Mouse (Mus musculus) cerebellum, adult 18-20 months (tissue): Measurements from ENCODE around the gene Tprn.
"Not testable (repeated sequence)": the region's sequence is repeated elsewhere in the genome, so short reads cannot be mapped to it uniquely, and the experiment has no call there.

Experiments
- DNase-seq, 2 experiments: peaks; one replicate each; pipeline ENCODE4 v3.0.0; 2021

The Tprn gene

GRCm38 (mm10) chr2:25237522-25237921 is 24.9 kb upstream of the Tprn start:
- no peak for DNase-seq

GRCm38 (mm10) chr2:25238106-25238505 is 24.3 kb upstream of the Tprn start:
- DNase-seq = no peak

- no peak for DNase-seq
Measured at GRCm38 (mm10) chr2:25239766-25240165, 22.7 kb upstream of the Tprn start.

- DNase-seq = no peak
Measured at GRCm38 (mm10) chr2:25240310-25240709, 22.1 kb upstream of the Tprn start.

GRCm38 (mm10) chr2:25240723-25241437 is 21.5 kb upstream of the Tprn start:
- DNase-seq = peak; percentile 69 to 83

- no peak for DNase-seq
Measured at GRCm38 (mm10) chr2:25241438-25241775, 21.0 kb upstream of the Tprn start.

- peak; percentile 55 to 74 for DNase-seq
Measured at GRCm38 (mm10) chr2:25242101-25242506, 20.3 kb upstream of the Tprn start, which contains the start of the genes Rnf208 and Cysrt1. Rnf208 (plus strand) TSS chr2:25242255. Cysrt1 (minus strand) TSS chr2:25242452.

- DNase-seq = peak; percentile 17 to 36
Measured at GRCm38 (mm10) chr2:25243342-25243741, 19.1 kb upstream of the Tprn start.

GRCm38 (mm10) chr2:25244144-25244543 is 18.3 kb upstream of the Tprn start:
- no peak for DNase-seq

GRCm38 (mm10) chr2:25246183-25247072 is 16.0 kb upstream of the Tprn start, which contains the start of gene AL732309.1:
AL732309.1 (minus strand) TSS chr2:25246863.
- DNase-seq = peak in 1 of 2 experiments; percentile 53

GRCm38 (mm10) chr2:25252331-25252730 is 10.1 kb upstream of the Tprn start:
- no peak for DNase-seq

GRCm38 (mm10) chr2:25255284-25255779 is 7.1 kb upstream of the Tprn start, which contains the start of gene Tmem203:
Tmem203 (plus strand) TSS chr2:25255439.
- DNase-seq = peak; percentile 86 to 89

- peak; percentile 56 to 64 for DNase-seq
Measured at GRCm38 (mm10) chr2:25256443-25257109, 5.8 kb upstream of the Tprn start.

GRCm38 (mm10) chr2:25257250-25257649 is 5.2 kb upstream of the Tprn start:
- not testable (repeated sequence) for DNase-seq

GRCm38 (mm10) chr2:25258887-25259286 is 3.5 kb upstream of the Tprn start:
- DNase-seq = no peak

- DNase-seq = no peak
Measured at GRCm38 (mm10) chr2:25261870-25262269, 548 bp upstream of the Tprn start.

GRCm38 (mm10) chr2:25262795-25263622 is 591 bp downstream of the Tprn start:
- peak; percentile 71 to 82 for DNase-seq

GRCm38 (mm10) chr2:25263623-25264285 is 1.3 kb downstream of the Tprn start:
- DNase-seq = peak; percentile 43 to 47

- no peak for DNase-seq
Measured at GRCm38 (mm10) chr2:25264286-25264660, 1.9 kb downstream of the Tprn start.

GRCm38 (mm10) chr2:25264851-25265250 is 2.4 kb downstream of the Tprn start:
- peak; percentile 86 to 91 for DNase-seq

GRCm38 (mm10) chr2:25265897-25266656 is 3.7 kb downstream of the Tprn start:
- DNase-seq = peak; percentile 95
